Mouse (Mus musculus): Measurements from ENCODE around the gene Wdr25.

DNA sequence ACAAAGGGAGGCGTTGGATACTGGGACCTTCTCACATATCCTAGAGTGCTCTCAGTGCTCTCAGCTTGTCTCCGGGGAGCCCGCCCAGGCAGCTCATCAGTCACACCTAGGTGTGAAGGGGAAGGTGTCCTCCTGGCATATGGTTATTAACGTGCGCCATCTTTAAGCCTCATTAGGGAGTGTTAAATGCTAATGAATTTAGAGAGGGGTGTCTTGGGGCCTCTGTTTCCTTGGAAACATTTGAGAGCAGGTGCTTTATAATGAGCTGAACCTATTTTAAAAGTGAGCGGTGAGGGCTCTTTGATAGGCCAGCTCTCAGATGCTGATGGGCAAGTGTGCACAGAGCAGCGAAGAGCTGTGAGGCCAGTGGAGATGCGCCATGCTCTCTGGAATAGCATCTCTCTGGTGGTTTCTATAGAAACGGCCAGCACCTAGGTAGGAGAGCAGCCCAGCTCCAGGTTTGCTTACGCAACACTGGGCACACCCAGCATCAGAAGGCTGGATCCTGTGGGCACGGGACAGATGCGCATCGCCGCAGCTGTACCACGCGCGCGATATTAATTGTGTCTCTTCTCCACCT is 116.7 kb downstream of the Wdr25 start:
- TF ChIP-seq CTCF (IDR thresholded peaks at IDR 0.05; ENCODE audit: insufficient read depth, low read length) (no peak), POLR2A (IDR thresholded peaks at IDR 0.05; ENCODE audit: borderline replicate concordance, extremely low read depth, low read depth, low read length) (no peak)
